ENCODE assay signal across 8 mouse cellular contexts in the genomic region with DNA sequence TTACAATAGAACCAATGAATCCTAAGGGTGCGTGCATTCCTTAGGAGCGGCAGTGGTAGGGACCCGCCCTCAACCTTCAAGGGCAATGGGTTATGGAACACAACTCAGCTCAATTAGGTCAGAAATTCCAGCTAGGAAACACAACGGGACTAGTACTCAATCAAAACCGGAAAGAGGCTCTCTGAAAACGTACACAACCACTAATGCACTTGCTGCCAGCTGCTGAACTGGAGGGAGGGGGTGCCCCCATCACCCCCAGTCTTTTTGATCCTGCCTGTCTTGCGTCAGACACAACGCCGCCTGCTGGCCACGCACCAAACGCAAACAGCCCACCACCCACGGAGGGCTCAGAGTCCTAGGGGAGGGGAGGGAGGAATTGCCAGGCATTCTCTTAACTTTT. TPM values are rescaled to one million over a fixed set of nuclear protein-coding genes. Genes with fewer than 3 reads are reported as not detected.
DNase-seq lines count a peak whose midpoint lies in the region; ATAC-seq lines count a peak whose summit lies in the region.
"Had no signal": no experiment of that assay in that cellular context is flagged by ENCODE, and none has a peak within 500 bp of the region (broad histone marks: within the 10 kb centered on the region; RNA-seq: fewer than 3 reads in every experiment).

No protein-coding gene starts in this region.

- DNase-seq in adrenal gland, postnatal 14 days, result peak; percentile 70
- peak; percentile 71 to 89 for DNase-seq in cerebellum, postnatal 4 days (ENCODE audit: low spot score in 2 of 2)
- DNase-seq in gastrocnemius, postnatal 25 days, result peak; percentile 51
- DNase-seq in intestine, embryonic 14.5 days (ENCODE audit: low spot score), result peak; percentile 91
- peak; percentile 73 to 78 for DNase-seq in left cerebral cortex, postnatal 36 days (ENCODE audit: low spot score in 2 of 2)
- peak; percentile 98 for DNase-seq in midbrain, embryonic 11.5 days (ENCODE audit: low spot score, missing footprints)
- peak; percentile 29 for DNase-seq in splenic B cell, adult 2 months (ENCODE audit: low read depth, low spot score)

- peaks cover 23% of the 10 kb centered on the region for H3K36me3 ChIP-seq in intestine, embryonic 14.5 days (ENCODE audit: control insufficient read depth, insufficient read depth, low read length)
- peaks cover 17% of the 10 kb centered on the region; the same call in 1 of the 2 replicates for H3K36me3 ChIP-seq in midbrain, embryonic 11.5 days (ENCODE audit: control insufficient read depth, insufficient read depth, low read length)
- no peaks in the 10 kb centered on the region for H3K36me3 ChIP-seq in splenic B cell, adult 2 months (ENCODE audit: control insufficient read depth, insufficient read depth, low read length, poor library complexity, severe bottlenecking)

- H3K9ac ChIP-seq in intestine, embryonic 14.5 days (ENCODE audit: low read length), result peak overlapping the region; percentile 62
- peak overlapping the region; percentile 93 for H3K9ac ChIP-seq in midbrain, embryonic 11.5 days (ENCODE audit: low read length)

- 0 out of 2 replicates have a peak, but pooled peaks have one; percentile 14 for ATAC-seq in intestine, embryonic 14.5 days (replicated peaks; ENCODE audit: low FRiP score, low TSS enrichment, low read depth)
- 0 out of 2 replicates have a peak, but pooled peaks have one; percentile 6 for ATAC-seq in midbrain, embryonic 11.5 days (ENCODE audit: low FRiP score)

- no peaks in the 10 kb centered on the region for H3K9me3 ChIP-seq in intestine, embryonic 14.5 days (ENCODE audit: control insufficient read depth, low read length)
- H3K9me3 ChIP-seq in midbrain, embryonic 11.5 days (ENCODE audit: control insufficient read depth, low read length), result no peaks in the 10 kb centered on the region

- peak overlapping the region; percentile 80 for H3K4me2 ChIP-seq in intestine, embryonic 14.5 days (ENCODE audit: low read length)
- peak overlapping the region; percentile 94 for H3K4me2 ChIP-seq in midbrain, embryonic 11.5 days

- H3K27ac ChIP-seq in intestine, embryonic 14.5 days (ENCODE audit: low read depth), result peak overlapping the region; percentile 83
- peak overlapping the region; percentile 91 for H3K27ac ChIP-seq in midbrain, embryonic 11.5 days (ENCODE audit: low read depth, low read length)
- H3K27ac ChIP-seq: macrophage had no signal

- under 1% methylated on average over 12 of the region's 12 CpGs for WGBS in intestine, embryonic 14.5 days
- under 1% methylated on average over 12 of the region's 12 CpGs for WGBS in midbrain, embryonic 11.5 days

- peak overlapping the region; percentile 75 for H3K4me3 ChIP-seq in intestine, embryonic 14.5 days (ENCODE audit: low read depth, low read length)
- H3K4me3 ChIP-seq in midbrain, embryonic 11.5 days (ENCODE audit: low read depth, low read length), result peak overlapping the region; percentile 73

- no peaks in the 10 kb centered on the region for H3K27me3 ChIP-seq in intestine, embryonic 14.5 days (replicated peaks; ENCODE audit: control insufficient read depth, insufficient read depth, low read length)
- no peaks in the 10 kb centered on the region for H3K27me3 ChIP-seq in midbrain, embryonic 11.5 days (ENCODE audit: control insufficient read depth, insufficient read depth, low read length)
- peaks cover 6% of the 10 kb centered on the region; the same call in 1 of the 2 replicates for H3K27me3 ChIP-seq in splenic B cell, adult 2 months (ENCODE audit: control insufficient read depth, insufficient read depth, low read length, poor library complexity, severe bottlenecking)

- peaks cover 5% of the 10 kb centered on the region; the same call in 1 of the 2 replicates for H3K4me1 ChIP-seq in intestine, embryonic 14.5 days (replicated peaks; ENCODE audit: control insufficient read depth, insufficient read depth, low read length)
- peaks cover 23% of the 10 kb centered on the region for H3K4me1 ChIP-seq in midbrain, embryonic 11.5 days (ENCODE audit: control insufficient read depth, insufficient read depth, low read length)

- intact Hi-C loops in left cerebral cortex, postnatal 36 days (cut with DNase I), result loop anchor here (1.0 to 5.0 kb wide), 2 partner anchors 222 to 259 kb away; no protein-coding TSS in a partner anchor

RNA-seq across cellular contexts. Expression of a gene that starts 2.9 kb away (rescaled TPM):
- total RNA-seq in adrenal gland, postnatal 14 days (2021), result 7.8 and 7.9 TPM in 2 replicates
- under 1 TPM; 0.74 to 0.80 TPM for total RNA-seq in gastrocnemius, postnatal 25 days (2021)
- 78.2 and 78.3 TPM in 2 replicates for polyA plus RNA-seq in intestine, embryonic 14.5 days (2014; fragmentation: Nextera tagmentation; extraction: Ambion mirVana)
- 10 to 100 TPM in 1 of 2 experiments, 1 to 10 TPM in 1; 9.8 to 12.7 TPM for total RNA-seq in left cerebral cortex, postnatal 36 days (2021)
- polyA plus RNA-seq in midbrain, embryonic 11.5 days (2014; fragmentation: Nextera tagmentation; extraction: Ambion mirVana), result 86.8 and 99.1 TPM in 2 replicates
- polyA plus RNA-seq: macrophage had no signal

Comparison
In these comparisons a context has a peak if more than half of its experiments do, and no peak if none do; other contexts are left out.
1. Peak in every context shown above with its lines: DNase-seq, ATAC-seq, H3K4me3 ChIP-seq and H3K27ac ChIP-seq.
2. DNase-seq: peak in every context shown above with its lines; median percentile 98 in midbrain, embryonic 11.5 days; 91 in intestine, embryonic 14.5 days; 80 in cerebellum, postnatal 4 days; 76 in left cerebral cortex, postnatal 36 days; 70 in adrenal gland, postnatal 14 days; 51 in gastrocnemius, postnatal 25 days; 29 in splenic B cell, adult 2 months.